Mouse (Mus musculus) large intestine, adult 2 months (tissue): ENCODE measurements around the gene March1. TPM values are rescaled to one million over a fixed set of nuclear protein-coding genes. Genes with fewer than 3 reads are reported as not detected.

Experiments used
- DNase-seq: peaks from one replicate; pipeline ENCODE4 v3.0.0-alpha.2; 2012; ENCODE audit warnings: low read depth, low spot score
- WGBS: fragments of 180-500 bp; shearing (Covaris S2); methylation state at CpG from one replicate; pipeline ENCODE4 v1.1.7; 2018; 5-methylcytosine and 5-hydroxymethylcytosine counted together
- polyA plus RNA-seq: library from polyadenylated mRNA; depleted of rRNA; stranded (reverse); fragments of >200 nt; gene quantifications from 2 replicates; pipeline ENCODE4 v1.2.3, GENCODE M21; 2012

Gene March1
- polyA plus RNA-seq, 1 experiment, result 1.1 TPM

GRCm38 (mm10) chr8:65976905-65977304 lies 359.2 kb downstream of the March1 start:
- no peak for DNase-seq
- WGBS, result 70% methylated on average over 5 of the region's 5 CpGs

GRCm38 (mm10) chr8:65982039-65982438 lies 364.3 kb downstream of the March1 start:
- 84% methylated on average over 2 of the region's 2 CpGs for WGBS
- DNase-seq, result no peak

GRCm38 (mm10) chr8:65987665-65988064 lies 370.0 kb downstream of the March1 start:
- DNase-seq, result no peak

GRCm38 (mm10) chr8:66022815-66023214 lies 405.1 kb downstream of the March1 start:
- WGBS, result 74% methylated on average over 2 of the region's 2 CpGs
- no peak for DNase-seq

More at GRCm38 (mm10) chr8:65987665-65988064, 370.0 kb downstream of the March1 start:
- WGBS, result 85% methylated on average over 1 of the region's 1 CpGs

GRCm38 (mm10) chr8:66033651-66034050 lies 416.0 kb downstream of the March1 start:
- DNase-seq, result no peak
- WGBS, result 70% methylated on average over 3 of the region's 3 CpGs

- DNase-seq, result no peak
- WGBS, result 82% methylated on average over 3 of the region's 3 CpGs
These were observed 416.7 kb downstream of the March1 start for GRCm38 (mm10) chr8:66034429-66034828.

GRCm38 (mm10) chr8:66094152-66094551 lies 476.5 kb downstream of the March1 start:
- WGBS, result 75% methylated on average over 3 of the region's 3 CpGs
- DNase-seq, result no peak

- no peak for DNase-seq
- WGBS, result 88% methylated on average over 1 of the region's 1 CpGs
These were observed 480.4 kb downstream of the March1 start for GRCm38 (mm10) chr8:66098148-66098547.

GRCm38 (mm10) chr8:66119294-66119693 lies 501.6 kb downstream of the March1 start:
- no peak for DNase-seq
- WGBS, result 58% methylated on average over 2 of the region's 2 CpGs

GRCm38 (mm10) chr8:66159648-66160047 lies 541.9 kb downstream of the March1 start:
- DNase-seq, result no peak
- 86% methylated on average over 1 of the region's 1 CpGs for WGBS

GRCm38 (mm10) chr8:66166835-66167234 lies 549.1 kb downstream of the March1 start:
- DNase-seq, result no peak
- 48% methylated on average over 1 of the region's 1 CpGs for WGBS

- DNase-seq, result no peak
- WGBS, result 65% methylated on average over 2 of the region's 2 CpGs
These were observed 549.9 kb downstream of the March1 start for GRCm38 (mm10) chr8:66167405-66168173.

- DNase-seq, result no peak
- WGBS, result 95% methylated on average over 1 of the region's 1 CpGs
These were observed 561.6 kb downstream of the March1 start for GRCm38 (mm10) chr8:66179336-66179735.

GRCm38 (mm10) chr8:66181265-66181664 lies 563.6 kb downstream of the March1 start:
- DNase-seq, result no peak
- 78% methylated on average over 4 of the region's 4 CpGs for whole genome bisulfite sequencing

GRCm38 (mm10) chr8:66182257-66182656 lies 564.6 kb downstream of the March1 start:
- WGBS, result 33% methylated on average over 3 of the region's 3 CpGs
- DNase-seq, result no peak

GRCm38 (mm10) chr8:66183454-66183853 lies 565.8 kb downstream of the March1 start:
- WGBS, result 61% methylated on average over 2 of the region's 2 CpGs
- DNase-seq, result no peak

GRCm38 (mm10) chr8:66185226-66185625 lies 567.5 kb downstream of the March1 start:
- no peak for DNase-seq
- WGBS, result 96% methylated on average over 2 of the region's 2 CpGs

- 83% methylated on average over 2 of the region's 2 CpGs for WGBS
- no peak for DNase-seq
These were observed 576.7 kb downstream of the March1 start for GRCm38 (mm10) chr8:66194416-66194815.

GRCm38 (mm10) chr8:66200169-66200568 lies 582.5 kb downstream of the March1 start:
- no peak for DNase-seq
- 79% methylated on average over 3 of the region's 3 CpGs for WGBS

- WGBS, result 88% methylated on average over 7 of the region's 7 CpGs
- no peak for DNase-seq
These were observed 586.2 kb downstream of the March1 start for GRCm38 (mm10) chr8:66203814-66204438.

GRCm38 (mm10) chr8:66209553-66209952 lies 591.9 kb downstream of the March1 start:
- no peak for DNase-seq
- 65% methylated on average over 2 of the region's 2 CpGs for WGBS
